Mouse (Mus musculus): ENCODE data around the gene Cldn11. TPM values are rescaled to one million over a fixed set of nuclear protein-coding genes. Genes with fewer than 3 reads are reported as not detected.

The Cldn11 gene
- total RNA-seq (2014; fragmentation: Nextera tagmentation) (not detected in 2 replicates), total RNA-seq (2017) (not detected in 2 replicates), polyA plus RNA-seq (2012) (not detected in 2 replicates)

DNA sequence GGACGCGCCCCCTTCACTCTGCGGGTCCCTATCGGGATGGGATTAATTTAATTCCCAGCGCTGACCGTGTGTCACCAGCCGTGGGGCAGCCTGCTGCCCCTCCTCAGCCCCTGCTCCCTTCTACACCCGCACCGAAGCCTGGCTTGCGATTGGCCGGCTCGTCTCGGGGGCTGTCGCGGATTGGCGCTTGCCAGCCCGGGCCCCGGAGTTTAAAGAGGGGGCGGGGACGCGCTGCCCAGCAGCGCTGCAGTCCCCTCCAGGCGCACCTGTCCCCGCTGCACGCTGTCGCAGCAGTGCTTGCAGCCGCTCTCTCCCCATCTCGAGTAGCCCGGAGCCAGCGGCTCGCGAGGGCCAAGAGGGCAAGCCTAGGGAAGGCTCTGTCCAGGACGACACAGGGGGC lies at the start of gene Cldn11:
Gene Cldn11, plus strand, starts transcription at position 215 of the 400 bp plus-strand sequence.
- Histone ChIP-seq H3K4me3 (ENCODE audit: low read depth, low read length) (no peak within 1 kb of the TSS), H3K4me1 (ENCODE audit: insufficient read depth, low read depth, low read length) (peaks cover 4% of the 10 kb centered on the region), H3K27me3 (ENCODE audit: insufficient read depth, low read length) (peaks cover 10% of the 10 kb centered on the region), H3K36me3 (replicated peaks) (no peaks in the 10 kb centered on the region), H3K9me3 (replicated peaks) (no peaks in the 10 kb centered on the region)
- TF ChIP-seq GATA1 (IDR thresholded peaks at IDR 0.05; ENCODE audit: borderline replicate concordance, low read length): no peak
- no peak for TF ChIP-seq GATA2 (IDR thresholded peaks at IDR 0.05; ENCODE audit: borderline replicate concordance, low read depth, low read length)
- no peak for TF ChIP-seq POLR2AphosphoS5 (IDR thresholded peaks at IDR 0.05; ENCODE audit: insufficient replicate concordance, low read depth, low read length)
- TF ChIP-seq CTCF (IDR thresholded peaks at IDR 0.05; ENCODE audit: low read depth, low read length): no peak
- no peak for TF ChIP-seq TAL1 (conservative IDR thresholded peaks at IDR 0.05; ENCODE audit: low read depth, low read length)
- no peak for DNase-seq (ENCODE audit: low spot score)
- no peak for ATAC-seq (ENCODE audit: extremely low read depth, insufficient number of reproducible peaks, low FRiP score, poor library complexity, severe bottlenecking)

DNA sequence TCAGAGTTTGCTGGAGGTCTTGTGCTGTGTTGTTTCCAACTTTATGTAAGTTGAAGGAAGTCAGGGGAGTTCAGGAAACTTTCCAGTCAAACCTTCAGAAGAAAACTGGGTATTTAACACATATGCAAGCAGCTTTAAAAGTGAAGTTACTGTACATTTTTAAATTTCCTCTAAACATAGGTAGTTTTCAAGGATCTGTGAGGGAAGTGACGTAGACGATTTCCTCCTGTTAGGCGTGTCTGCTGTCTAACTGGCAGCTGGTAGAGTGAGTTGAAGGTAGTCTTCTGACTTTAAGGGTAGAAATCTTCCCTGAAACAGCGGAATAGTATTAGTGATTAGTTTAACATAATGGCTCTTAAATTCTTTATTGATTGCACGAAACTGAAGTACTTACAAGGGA lies 49.7 kb upstream of the Cldn11 start:
- Histone ChIP-seq H3K4me3 (ENCODE audit: low read depth, low read length) (no peak overlapping the region), H3K9me3 (replicated peaks) (no peaks in the 10 kb centered on the region), H3K36me3 (replicated peaks) (peaks cover 10% of the 10 kb centered on the region), H3K4me1 (ENCODE audit: insufficient read depth, low read depth, low read length) (peaks cover 17% of the 10 kb centered on the region), H3K27me3 (ENCODE audit: insufficient read depth, low read length) (peaks cover 9% of the 10 kb centered on the region; the same call in 1 of the 2 replicates)
- no peak for ATAC-seq (ENCODE audit: extremely low read depth, insufficient number of reproducible peaks, low FRiP score, poor library complexity, severe bottlenecking)
- DNase-seq (ENCODE audit: low spot score): no peak
- TF ChIP-seq GATA1 (IDR thresholded peaks at IDR 0.05; ENCODE audit: borderline replicate concordance, low read length) (no peak), TAL1 (conservative IDR thresholded peaks at IDR 0.05; ENCODE audit: low read depth, low read length) (no peak), GATA2 (IDR thresholded peaks at IDR 0.05; ENCODE audit: borderline replicate concordance, low read depth, low read length) (no peak), CTCF (IDR thresholded peaks at IDR 0.05; ENCODE audit: low read depth, low read length) (no peak), POLR2AphosphoS5 (IDR thresholded peaks at IDR 0.05; ENCODE audit: insufficient replicate concordance, low read depth, low read length) (no peak)

DNA sequence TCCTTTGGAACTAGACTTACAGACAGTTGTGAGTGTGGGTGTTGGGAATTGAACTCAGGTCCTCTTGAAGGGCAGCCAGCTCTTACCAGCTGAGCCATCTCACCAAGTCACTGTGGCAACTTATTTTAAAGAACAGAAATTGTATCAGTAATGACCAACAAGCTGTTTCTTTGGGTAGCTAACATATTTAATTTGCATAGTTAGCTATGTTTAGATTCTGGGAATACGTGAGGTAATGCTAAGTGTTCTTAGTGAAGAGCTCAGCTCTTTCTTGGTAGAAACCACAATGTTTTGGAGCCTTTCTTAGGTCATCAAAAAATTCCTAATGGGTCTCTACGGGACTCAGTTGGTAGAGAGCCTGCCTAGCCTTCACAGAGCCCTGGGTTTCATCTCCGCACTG lies 48.9 kb upstream of the Cldn11 start:
- peaks cover 10% of the 10 kb centered on the region for H3K36me3 ChIP-seq (replicated peaks)
- ATAC-seq (ENCODE audit: extremely low read depth, insufficient number of reproducible peaks, low FRiP score, poor library complexity, severe bottlenecking) (no peak), DNase-seq (ENCODE audit: low spot score) (no peak)
- no peak for TF ChIP-seq CTCF (IDR thresholded peaks at IDR 0.05; ENCODE audit: low read depth, low read length)
- no peak for TF ChIP-seq GATA2 (IDR thresholded peaks at IDR 0.05; ENCODE audit: borderline replicate concordance, low read depth, low read length)
- no peak for TF ChIP-seq POLR2AphosphoS5 (IDR thresholded peaks at IDR 0.05; ENCODE audit: insufficient replicate concordance, low read depth, low read length)
- no peak for TF ChIP-seq TAL1 (conservative IDR thresholded peaks at IDR 0.05; ENCODE audit: low read depth, low read length)
- TF ChIP-seq GATA1 (IDR thresholded peaks at IDR 0.05; ENCODE audit: borderline replicate concordance, low read length): no peak
- H3K9me3 ChIP-seq (replicated peaks): no peaks in the 10 kb centered on the region
- H3K4me1 ChIP-seq (ENCODE audit: insufficient read depth, low read depth, low read length): peaks cover 9% of the 10 kb centered on the region
- no peak overlapping the region for H3K4me3 ChIP-seq (ENCODE audit: low read depth, low read length)
- peaks cover 1% of the 10 kb centered on the region; the same call in 1 of the 2 replicates for H3K27me3 ChIP-seq (ENCODE audit: insufficient read depth, low read length)

DNA sequence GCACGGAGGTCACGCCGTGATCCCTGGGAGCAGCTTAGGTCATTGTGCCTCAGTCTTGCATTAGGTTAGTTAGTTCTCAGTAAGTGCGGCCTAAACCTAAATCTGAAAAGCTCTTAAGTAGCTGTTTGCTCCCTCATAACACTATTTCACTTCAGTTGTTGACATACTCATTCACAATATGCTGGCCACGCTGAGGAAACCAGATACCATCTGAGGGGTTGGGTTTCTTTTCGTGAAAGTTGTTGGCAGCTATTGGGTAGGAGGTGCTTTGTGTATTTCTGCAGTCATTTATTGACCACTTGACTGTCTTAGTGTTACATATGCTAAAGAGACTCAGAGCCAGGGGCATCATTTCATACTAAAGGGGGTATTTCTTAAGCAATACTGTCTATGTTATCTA lies 44.8 kb upstream of the Cldn11 start:
- ATAC-seq (ENCODE audit: extremely low read depth, insufficient number of reproducible peaks, low FRiP score, poor library complexity, severe bottlenecking) (no peak), DNase-seq (ENCODE audit: low spot score) (no peak)
- TF ChIP-seq GATA2 (IDR thresholded peaks at IDR 0.05; ENCODE audit: borderline replicate concordance, low read depth, low read length): no peak
- TF ChIP-seq POLR2AphosphoS5 (IDR thresholded peaks at IDR 0.05; ENCODE audit: insufficient replicate concordance, low read depth, low read length): no peak
- TF ChIP-seq GATA1 (IDR thresholded peaks at IDR 0.05; ENCODE audit: borderline replicate concordance, low read length): no peak
- TF ChIP-seq CTCF (IDR thresholded peaks at IDR 0.05; ENCODE audit: low read depth, low read length): no peak
- TF ChIP-seq TAL1 (conservative IDR thresholded peaks at IDR 0.05; ENCODE audit: low read depth, low read length): no peak
- Histone ChIP-seq H3K36me3 (replicated peaks) (peaks cover 7% of the 10 kb centered on the region), H3K4me3 (ENCODE audit: low read depth, low read length) (no peak overlapping the region), H3K4me1 (ENCODE audit: insufficient read depth, low read depth, low read length) (peaks cover 3% of the 10 kb centered on the region), H3K27me3 (ENCODE audit: insufficient read depth, low read length) (no peaks in the 10 kb centered on the region), H3K9me3 (replicated peaks) (no peaks in the 10 kb centered on the region)

DNA sequence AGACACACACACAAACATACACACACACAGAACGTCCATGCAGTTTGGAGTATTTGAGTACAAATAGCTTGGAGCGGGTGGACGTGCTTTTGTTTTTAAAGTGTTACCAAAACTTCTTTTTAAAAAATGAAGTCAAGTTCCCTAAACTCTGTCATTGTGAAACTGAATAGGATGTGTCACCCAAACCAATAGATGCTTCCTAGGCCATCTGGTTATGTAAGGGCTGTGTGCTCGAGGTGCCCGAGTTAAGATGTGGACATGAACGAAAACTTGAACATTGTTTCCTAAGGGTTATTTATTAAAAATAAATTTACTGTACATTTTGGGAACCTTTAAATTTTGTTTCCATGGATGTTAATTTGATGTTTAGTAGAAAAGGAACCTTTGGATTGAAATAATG lies 43.1 kb upstream of the Cldn11 start:
- ATAC-seq (ENCODE audit: extremely low read depth, insufficient number of reproducible peaks, low FRiP score, poor library complexity, severe bottlenecking) (no peak), DNase-seq (ENCODE audit: low spot score) (no peak)
- Histone ChIP-seq H3K9me3 (replicated peaks) (no peaks in the 10 kb centered on the region), H3K36me3 (replicated peaks) (peaks cover 13% of the 10 kb centered on the region), H3K4me3 (ENCODE audit: low read depth, low read length) (no peak overlapping the region), H3K27me3 (ENCODE audit: insufficient read depth, low read length) (no peaks in the 10 kb centered on the region), H3K4me1 (ENCODE audit: insufficient read depth, low read depth, low read length) (peaks cover 3% of the 10 kb centered on the region)
- TF ChIP-seq POLR2AphosphoS5 (IDR thresholded peaks at IDR 0.05; ENCODE audit: insufficient replicate concordance, low read depth, low read length) (no peak), CTCF (IDR thresholded peaks at IDR 0.05; ENCODE audit: low read depth, low read length) (no peak)

DNA sequence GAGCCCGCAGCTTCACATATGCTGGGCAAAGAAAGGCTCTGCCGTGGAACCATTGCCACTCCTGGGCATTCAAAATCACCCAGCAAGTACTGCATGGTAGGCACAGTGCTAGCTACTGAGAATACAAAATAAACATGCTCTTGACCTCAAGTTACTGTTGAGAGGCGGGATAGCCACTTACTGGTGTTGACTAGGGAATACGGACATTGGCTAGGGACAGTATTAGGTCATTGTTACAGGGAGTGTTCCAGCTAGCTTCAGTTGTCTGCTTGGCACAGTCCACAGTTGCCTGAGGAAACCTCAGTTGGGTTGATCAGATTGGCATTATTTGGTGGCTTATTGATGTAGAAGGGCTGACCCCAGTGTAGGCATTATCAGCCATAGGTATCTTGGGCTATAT lies 42.0 kb upstream of the Cldn11 start:
- TF ChIP-seq CTCF (IDR thresholded peaks at IDR 0.05; ENCODE audit: low read depth, low read length) (no peak), GATA1 (IDR thresholded peaks at IDR 0.05; ENCODE audit: borderline replicate concordance, low read length) (no peak), POLR2AphosphoS5 (IDR thresholded peaks at IDR 0.05; ENCODE audit: insufficient replicate concordance, low read depth, low read length) (no peak), TAL1 (conservative IDR thresholded peaks at IDR 0.05; ENCODE audit: low read depth, low read length) (no peak), GATA2 (IDR thresholded peaks at IDR 0.05; ENCODE audit: borderline replicate concordance, low read depth, low read length) (no peak)
- peaks cover 3% of the 10 kb centered on the region for H3K4me1 ChIP-seq (ENCODE audit: insufficient read depth, low read depth, low read length)
- DNase-seq (ENCODE audit: low spot score): no peak
- no peak for ATAC-seq (ENCODE audit: extremely low read depth, insufficient number of reproducible peaks, low FRiP score, poor library complexity, severe bottlenecking)
- no peaks in the 10 kb centered on the region for H3K9me3 ChIP-seq (replicated peaks)
- H3K4me3 ChIP-seq (ENCODE audit: low read depth, low read length): no peak overlapping the region
- H3K27me3 ChIP-seq (ENCODE audit: insufficient read depth, low read length): no peaks in the 10 kb centered on the region
- peaks cover 15% of the 10 kb centered on the region for H3K36me3 ChIP-seq (replicated peaks)
